Mouse (Mus musculus) hindbrain, embryonic 13.5 days (tissue): ENCODE measurements around the gene Coq9. TPM values are rescaled to one million over a fixed set of nuclear protein-coding genes. Genes with fewer than 3 reads are reported as not detected.

Source experiments
- ATAC-seq: fragments of 200-750 bp; cut with Nextera tagmentation; 2 replicates; pipeline ENCODE4 v1.8.0; 2017; ENCODE audit warnings: moderate TSS enrichment; ENCODE audit not compliant: low FRiP score
- H3K27ac ChIP-seq: fragments of 300-500 bp; sonication (generic); 2 replicates; pipeline ENCODE4 v1.5.1; 2015; ENCODE audit warnings: inconsistent platforms, mild to moderate bottlenecking, moderate library complexity
- H3K27me3 ChIP-seq: fragments of 300-500 bp; sonication (generic); 2 replicates; pipeline ENCODE4 v1.6.1; 2015; ENCODE audit warnings: mild to moderate bottlenecking, inconsistent platforms
- H3K36me3 ChIP-seq: fragments of 300-500 bp; sonication (generic); 2 replicates; pipeline ENCODE4 v1.6.1; 2015; ENCODE audit warnings: mild to moderate bottlenecking, inconsistent platforms
- H3K4me1 ChIP-seq: fragments of 300-500 bp; sonication (generic); replicated peaks from 2 replicates; pipeline ENCODE4 v1.6.1; 2015; ENCODE audit warnings: inconsistent platforms
- H3K4me2 ChIP-seq: fragments of 300-500 bp; sonication (generic); 2 replicates; pipeline ENCODE4 v1.6.1; 2015; ENCODE audit warnings: inconsistent platforms, mild to moderate bottlenecking, moderate library complexity
- H3K4me3 ChIP-seq: fragments of 300-500 bp; sonication (generic); 2 replicates; pipeline ENCODE4 v1.5.1; 2015; ENCODE audit warnings: mild to moderate bottlenecking, inconsistent platforms
- H3K9ac ChIP-seq: fragments of 300-500 bp; sonication (generic); 2 replicates; pipeline ENCODE4 v1.6.1; 2015; ENCODE audit warnings: mild to moderate bottlenecking, inconsistent platforms
- H3K9me3 ChIP-seq: fragments of 300-500 bp; sonication (generic); 2 replicates; pipeline ENCODE4 v1.6.1; 2016; ENCODE audit warnings: inconsistent platforms
- WGBS: fragments of 180-500 bp; shearing (Covaris S2); methylation state at CpG from one replicate; pipeline ENCODE4 v1.1.7; 2015; 5-methylcytosine and 5-hydroxymethylcytosine counted together
- polyA plus RNA-seq: library from polyadenylated mRNA; unstranded; fragments of >200 nt; fragmentation: Nextera tagmentation; extraction: Ambion mirVana; gene quantifications from 2 replicates; pipeline ENCODE4 v1.2.1, GENCODE M21; 2015

The Coq9 gene
- polyA plus RNA-seq = 55.4 and 59.1 TPM in 2 replicates

DNA sequence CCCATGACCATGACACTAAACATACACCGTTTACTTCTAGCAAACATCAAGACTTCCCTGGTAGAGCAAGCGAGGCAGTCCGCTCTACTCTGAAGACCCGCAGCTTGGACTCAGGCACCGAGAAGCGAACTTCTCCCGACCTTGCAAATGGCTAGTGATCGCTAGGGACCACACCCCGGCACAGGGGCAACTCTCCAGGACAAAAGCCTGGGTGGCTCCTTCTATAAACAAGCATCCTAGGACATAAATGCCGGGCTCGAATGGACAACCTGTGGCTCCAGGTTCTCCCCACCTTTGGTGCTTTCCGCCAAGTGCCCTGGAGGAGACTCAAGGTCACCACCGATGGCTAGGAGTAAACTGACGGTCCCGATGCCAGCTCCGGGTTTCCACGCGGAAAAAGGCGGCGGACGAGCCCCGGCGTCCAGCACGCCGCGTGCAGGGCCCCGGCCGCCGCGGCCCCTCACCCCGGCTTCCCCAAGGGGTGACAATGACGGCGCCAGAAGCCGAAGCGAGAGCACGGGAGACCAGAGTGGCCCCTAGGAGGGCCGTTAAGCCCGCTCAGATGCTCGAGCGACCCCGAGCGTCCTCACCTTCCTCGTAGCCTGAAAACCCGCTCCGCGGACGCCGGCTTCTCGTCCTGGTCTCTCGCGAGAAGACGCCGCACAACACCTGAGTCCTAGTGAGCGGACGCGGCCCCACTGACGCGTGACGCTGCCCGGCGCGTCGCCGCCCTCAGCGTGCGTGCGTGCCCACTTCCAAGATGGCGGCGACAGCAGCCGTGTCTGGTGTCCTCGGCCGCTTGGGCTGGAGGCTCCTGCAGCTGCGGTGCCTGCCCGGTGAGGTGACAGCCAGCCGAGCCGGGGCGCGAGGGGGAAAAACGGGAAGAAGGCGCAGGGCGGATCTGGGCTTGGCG, at the start of gene Coq9, which contains the start of gene Ciapin1:
TSS of gene Coq9 (plus strand) at position 660 of the 913 bp plus-strand sequence.
TSS of gene Ciapin1 (minus strand) at position 697 of the 913 bp plus-strand sequence.
- H3K4me1 ChIP-seq = peaks cover 25% of the 10 kb centered on the region
- peak within 1 kb of the TSS; percentile 93 for H3K9ac ChIP-seq
- 0 out of 2 replicates have a peak, but pooled peaks cover 3% of the 10 kb centered on the region for H3K36me3 ChIP-seq
- H3K9me3 ChIP-seq = no peaks in the 10 kb centered on the region
- H3K4me3 ChIP-seq = peak within 1 kb of the TSS; percentile 88
- H3K4me2 ChIP-seq = peak within 1 kb of the TSS; percentile 91
- H3K27ac ChIP-seq = peak within 1 kb of the TSS; percentile 95
- WGBS = 1% methylated on average over 81 of the region's 82 CpGs
- no peaks in the 10 kb centered on the region for H3K27me3 ChIP-seq
- ATAC-seq = peak; percentile 99

DNA sequence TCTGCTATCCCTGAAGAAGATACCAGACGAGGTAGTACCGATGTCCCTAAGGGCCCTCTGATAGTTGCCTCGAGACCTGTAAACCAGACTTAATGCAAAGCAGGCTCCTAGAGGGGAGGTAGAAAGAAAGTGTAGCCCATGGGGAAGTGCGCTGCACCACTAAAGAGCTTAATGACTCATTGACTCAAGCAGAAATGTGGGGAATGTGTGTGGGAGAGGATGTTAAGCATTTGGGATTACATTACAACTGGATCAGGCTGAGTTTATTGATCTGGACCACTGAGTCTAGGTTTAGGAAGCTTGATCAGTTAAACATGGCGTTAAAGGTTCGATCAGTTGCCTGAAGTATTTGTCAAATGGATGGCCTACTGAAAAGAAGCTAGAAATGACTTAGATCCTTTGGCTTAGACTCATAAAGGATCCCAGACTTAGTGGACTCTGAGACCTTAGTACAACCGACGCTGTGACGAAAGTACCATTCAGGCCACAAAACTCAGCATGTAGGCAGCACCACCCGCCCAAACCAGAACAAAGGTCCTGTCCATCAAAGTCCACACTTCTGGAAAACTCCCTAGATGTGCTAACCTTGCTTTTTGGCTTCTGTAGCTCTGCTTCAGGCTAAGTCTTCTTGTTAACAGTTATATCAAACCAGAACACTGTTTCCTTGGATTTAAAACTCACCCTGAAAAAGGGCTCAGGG, 48.7 kb upstream of the Coq9 start:
- H3K36me3 ChIP-seq = no peaks in the 10 kb centered on the region
- ATAC-seq = no peak
- no peaks in the 10 kb centered on the region for H3K27me3 ChIP-seq
- H3K4me1 ChIP-seq = 0 out of 2 replicates have a peak, but pooled peaks cover 4% of the 10 kb centered on the region
- no peak overlapping the region for H3K4me2 ChIP-seq
- H3K27ac ChIP-seq = no peak overlapping the region
- no peaks in the 10 kb centered on the region for H3K9me3 ChIP-seq
- H3K4me3 ChIP-seq = no peak overlapping the region
- H3K9ac ChIP-seq = no peak overlapping the region
- WGBS = 56% methylated on average over 10 of the region's 10 CpGs

DNA sequence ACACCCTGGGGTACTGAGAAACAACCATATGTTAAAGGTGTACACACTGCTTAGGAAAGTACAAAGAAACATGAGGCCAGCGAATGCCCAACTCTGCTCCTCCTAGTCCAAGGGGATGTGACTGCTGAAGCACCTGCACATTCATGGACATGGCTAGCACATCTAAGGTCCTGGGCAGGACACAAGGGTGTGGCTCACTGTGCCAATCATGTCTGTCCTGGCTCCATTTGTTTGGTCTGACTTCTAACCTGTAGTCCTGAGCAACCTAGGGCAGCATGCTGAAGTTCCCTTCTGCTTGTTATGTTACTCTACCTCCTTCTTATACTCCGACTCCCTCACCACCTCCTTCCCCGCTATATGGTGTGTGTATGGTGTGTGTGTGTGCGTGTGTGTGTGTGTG, 43.8 kb upstream of the Coq9 start:
- no peak overlapping the region for H3K4me3 ChIP-seq
- no peaks in the 10 kb centered on the region for H3K9me3 ChIP-seq
- no peaks in the 10 kb centered on the region for H3K27me3 ChIP-seq
- no peaks in the 10 kb centered on the region for H3K4me1 ChIP-seq
- H3K4me2 ChIP-seq = no peak overlapping the region
- no peak overlapping the region for H3K9ac ChIP-seq
- no peak for ATAC-seq
- no peak overlapping the region for H3K27ac ChIP-seq
- no peaks in the 10 kb centered on the region for H3K36me3 ChIP-seq
- 93% methylated on average over 4 of the region's 4 CpGs for WGBS

DNA sequence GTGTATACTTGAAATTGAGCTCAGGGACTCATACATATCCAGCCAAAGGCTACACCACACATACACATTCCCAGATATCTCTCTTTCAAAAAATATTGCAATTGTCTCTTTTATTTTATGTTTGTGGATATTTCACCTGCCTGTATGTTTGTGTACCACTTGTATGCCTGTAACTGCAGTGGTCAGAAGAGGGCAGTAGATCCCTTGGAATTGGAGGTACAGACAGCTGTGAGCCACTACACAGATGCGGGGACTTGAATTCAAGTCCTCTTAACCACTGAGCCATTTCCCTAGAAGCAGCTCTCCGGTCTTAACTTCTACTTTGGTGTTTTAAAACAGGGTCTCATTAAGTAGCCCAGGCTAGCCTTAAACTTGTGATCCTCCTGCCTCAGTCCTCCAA, 43.3 kb upstream of the Coq9 start:
- no peaks in the 10 kb centered on the region for H3K4me1 ChIP-seq
- H3K27me3 ChIP-seq = no peaks in the 10 kb centered on the region
- WGBS = 91% methylated on average over 2 of the region's 2 CpGs
- no peak overlapping the region for H3K27ac ChIP-seq
- no peaks in the 10 kb centered on the region for H3K36me3 ChIP-seq
- H3K9me3 ChIP-seq = no peaks in the 10 kb centered on the region
- no peak overlapping the region for H3K4me3 ChIP-seq
- H3K9ac ChIP-seq = no peak overlapping the region
- no peak overlapping the region for H3K4me2 ChIP-seq
- ATAC-seq = no peak

DNA sequence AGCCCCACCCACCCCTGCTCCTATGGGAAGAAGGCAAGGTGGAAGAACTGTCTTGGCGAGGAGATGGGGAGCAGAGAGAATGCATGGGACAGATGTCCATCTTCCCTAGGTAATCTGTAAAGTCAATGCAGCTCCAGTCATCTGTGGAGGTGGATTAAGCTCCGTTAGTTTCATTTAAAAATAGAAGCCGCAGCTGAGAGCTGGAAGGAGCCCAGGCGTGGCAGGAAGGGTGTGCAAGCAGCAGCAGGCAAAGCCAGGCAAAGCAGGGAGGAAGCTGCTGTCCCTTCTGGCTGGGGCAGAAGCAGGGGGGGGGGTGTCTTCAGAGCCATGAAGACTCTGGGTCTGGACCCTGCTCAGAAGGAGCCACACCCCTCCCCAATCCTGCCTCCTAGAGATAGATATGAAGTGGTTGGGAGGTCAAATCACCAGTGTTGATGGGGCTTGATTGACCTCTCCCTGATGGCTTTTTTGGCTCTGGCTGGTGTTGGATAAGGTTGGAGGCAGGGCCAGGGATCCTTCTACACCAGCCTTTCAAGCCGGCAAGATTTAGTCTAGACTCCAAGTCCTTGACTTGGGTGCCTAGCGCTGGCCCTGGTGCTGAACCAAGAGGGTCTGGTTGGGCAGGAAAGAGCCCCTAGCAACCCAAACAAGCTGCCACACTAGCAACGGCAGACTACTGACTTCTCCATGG, 37.7 kb upstream of the Coq9 start:
- no peak for ATAC-seq
- no peak overlapping the region for H3K9ac ChIP-seq
- no peaks in the 10 kb centered on the region for H3K9me3 ChIP-seq
- H3K4me1 ChIP-seq = no peaks in the 10 kb centered on the region
- H3K4me2 ChIP-seq = no peak overlapping the region
- H3K27ac ChIP-seq = no peak overlapping the region
- WGBS = 69% methylated on average over 7 of the region's 7 CpGs
- no peaks in the 10 kb centered on the region for H3K36me3 ChIP-seq
- no peaks in the 10 kb centered on the region for H3K27me3 ChIP-seq
- H3K4me3 ChIP-seq = no peak overlapping the region

DNA sequence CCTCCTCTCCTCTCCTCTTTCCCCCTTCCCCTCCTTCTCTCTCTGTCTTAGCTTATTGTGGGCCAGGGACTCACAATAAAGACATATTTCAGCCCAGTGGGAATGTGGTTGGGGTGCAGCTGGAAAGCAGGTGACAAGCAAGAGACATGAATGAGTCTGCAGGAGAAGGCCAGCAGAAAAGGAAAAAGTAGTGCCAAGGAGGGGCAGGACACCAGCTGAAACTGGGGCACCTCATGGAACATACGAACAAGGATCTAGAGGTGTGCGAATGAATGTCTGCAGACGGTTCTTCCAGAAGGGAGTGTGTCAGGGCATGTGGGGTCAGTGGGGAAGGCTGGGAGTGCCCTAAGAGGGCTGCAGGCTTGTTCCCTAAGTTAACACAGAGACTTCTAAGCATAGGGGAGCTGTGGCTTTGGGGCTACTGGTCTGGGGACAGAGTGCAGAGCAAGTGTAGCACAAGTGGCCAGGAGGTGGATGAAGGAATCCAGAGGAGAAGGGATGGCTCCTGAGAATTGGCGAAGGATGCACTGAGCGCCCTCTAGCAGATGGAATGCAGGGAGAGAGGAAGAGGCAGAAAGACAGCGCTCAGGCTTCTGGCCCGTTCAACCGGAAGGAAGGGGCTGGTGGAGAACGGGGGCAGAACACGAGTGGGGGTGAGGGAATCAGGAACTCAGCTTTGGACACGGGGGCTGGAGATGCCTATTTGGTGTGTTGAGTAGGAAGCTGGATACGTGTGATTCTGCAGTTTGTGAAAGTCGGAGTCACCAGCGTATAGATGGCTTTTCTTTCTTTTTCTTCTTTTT, 36.6 kb upstream of the Coq9 start:
- H3K9ac ChIP-seq = no peak overlapping the region
- H3K4me3 ChIP-seq = no peak overlapping the region
- H3K36me3 ChIP-seq = no peaks in the 10 kb centered on the region
- H3K27ac ChIP-seq = no peak overlapping the region
- 47% methylated on average over 14 of the region's 14 CpGs for WGBS
- peaks cover under 1% of the 10 kb centered on the region; the same call in 1 of the 2 replicates for H3K4me1 ChIP-seq
- H3K9me3 ChIP-seq = no peaks in the 10 kb centered on the region
- no peaks in the 10 kb centered on the region for H3K27me3 ChIP-seq
- no peak overlapping the region for H3K4me2 ChIP-seq
- ATAC-seq = no peak

DNA sequence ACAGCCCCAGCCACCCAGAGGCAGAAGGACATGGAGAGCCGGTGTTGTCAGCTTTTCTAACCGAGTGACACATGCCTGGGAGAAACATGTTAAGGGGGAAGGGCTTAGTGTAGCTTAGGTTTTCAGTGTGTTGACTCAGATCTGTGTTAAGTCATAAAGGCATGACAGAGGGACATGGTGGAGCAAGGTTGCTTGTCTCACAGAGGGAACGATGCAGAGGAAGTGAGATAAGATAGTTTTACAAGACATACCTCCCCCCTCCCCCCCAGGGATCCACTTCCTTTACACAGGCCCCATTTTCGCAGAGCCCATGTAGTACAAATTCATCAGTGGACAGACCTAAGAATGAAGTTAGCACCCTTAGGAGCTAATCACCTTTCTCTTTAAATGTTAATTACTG, 35.7 kb upstream of the Coq9 start:
- Histone ChIP-seq H3K4me3 (no peak overlapping the region), H3K27ac (no peak overlapping the region), H3K27me3 (no peaks in the 10 kb centered on the region), H3K36me3 (no peaks in the 10 kb centered on the region), H3K9me3 (no peaks in the 10 kb centered on the region), H3K4me2 (no peak overlapping the region), H3K4me1 (peaks cover 8% of the 10 kb centered on the region), H3K9ac (no peak overlapping the region)
- ATAC-seq = no peak
- 78% methylated on average over 4 of the region's 4 CpGs for WGBS

DNA sequence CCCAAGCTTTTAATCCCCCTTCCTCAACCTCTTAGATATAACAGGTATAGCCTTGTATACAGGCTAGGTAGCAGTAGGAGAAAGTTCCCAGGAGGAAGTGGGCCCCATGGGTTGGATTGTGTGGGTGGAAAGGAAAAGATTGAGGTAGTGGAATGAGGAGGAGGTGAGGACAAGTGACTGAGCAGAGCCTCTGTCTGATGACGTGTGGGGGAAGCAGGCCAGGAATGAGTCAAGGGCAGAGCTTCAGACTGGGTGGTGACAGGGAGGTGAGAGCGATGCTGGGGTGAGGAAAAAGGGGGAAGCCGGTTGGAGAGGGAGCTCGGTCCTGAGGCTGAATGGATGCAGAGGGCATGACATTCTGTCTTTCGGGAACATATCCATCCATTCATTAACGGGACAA, 34.6 kb upstream of the Coq9 start:
- ATAC-seq = no peak
- H3K4me1 ChIP-seq = peaks cover 11% of the 10 kb centered on the region
- H3K9me3 ChIP-seq = no peaks in the 10 kb centered on the region
- no peaks in the 10 kb centered on the region for H3K27me3 ChIP-seq
- no peak overlapping the region for H3K27ac ChIP-seq
- H3K9ac ChIP-seq = no peak overlapping the region
- H3K36me3 ChIP-seq = no peaks in the 10 kb centered on the region
- no peak overlapping the region for H3K4me2 ChIP-seq
- WGBS = 81% methylated on average over 6 of the region's 6 CpGs
- no peak overlapping the region for H3K4me3 ChIP-seq

DNA sequence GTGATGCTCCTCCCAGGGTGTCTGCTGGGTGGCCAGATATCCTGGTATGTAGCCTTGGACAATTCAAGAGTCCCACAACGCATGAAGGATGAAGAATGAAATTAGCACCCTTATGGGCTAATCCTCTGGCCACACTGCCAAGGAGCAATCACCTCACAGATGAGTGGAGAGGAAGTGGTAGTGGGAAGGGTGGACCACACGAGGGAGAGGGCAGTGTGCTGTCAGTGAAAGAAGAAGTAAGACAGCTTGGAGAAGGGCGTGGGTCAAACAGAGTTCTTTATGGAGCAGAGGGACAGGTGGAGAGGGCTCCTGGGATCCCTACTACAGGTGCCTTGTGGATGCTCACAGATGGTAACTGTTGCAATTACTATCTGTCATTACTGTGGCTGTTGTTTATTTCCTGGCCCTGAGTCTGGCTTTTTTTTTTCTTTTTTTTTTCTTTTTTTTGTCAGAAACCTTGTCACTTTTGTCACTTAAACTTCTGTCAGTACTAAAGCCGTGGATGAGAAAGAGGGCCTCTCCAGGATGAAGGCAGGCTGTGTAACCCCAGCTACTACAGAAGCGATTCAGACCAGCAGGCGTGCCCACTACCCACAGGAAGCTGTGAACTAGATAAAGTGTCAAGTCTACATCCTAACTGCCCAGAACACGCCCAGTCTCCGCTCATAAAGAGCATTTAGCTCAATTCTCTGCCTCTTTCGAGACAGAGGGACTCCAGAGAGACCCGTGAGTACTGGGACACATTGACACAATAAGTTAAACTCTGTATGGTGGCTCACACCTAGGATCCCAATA, 33.4 kb upstream of the Coq9 start:
- ATAC-seq = no peak
- Histone ChIP-seq H3K27me3 (no peaks in the 10 kb centered on the region), H3K4me2 (no peak overlapping the region), H3K9me3 (no peaks in the 10 kb centered on the region), H3K4me1 (peaks cover 11% of the 10 kb centered on the region), H3K27ac (no peak overlapping the region), H3K4me3 (no peak overlapping the region), H3K9ac (no peak overlapping the region), H3K36me3 (no peaks in the 10 kb centered on the region)
- WGBS = 84% methylated on average over 10 of the region's 10 CpGs

DNA sequence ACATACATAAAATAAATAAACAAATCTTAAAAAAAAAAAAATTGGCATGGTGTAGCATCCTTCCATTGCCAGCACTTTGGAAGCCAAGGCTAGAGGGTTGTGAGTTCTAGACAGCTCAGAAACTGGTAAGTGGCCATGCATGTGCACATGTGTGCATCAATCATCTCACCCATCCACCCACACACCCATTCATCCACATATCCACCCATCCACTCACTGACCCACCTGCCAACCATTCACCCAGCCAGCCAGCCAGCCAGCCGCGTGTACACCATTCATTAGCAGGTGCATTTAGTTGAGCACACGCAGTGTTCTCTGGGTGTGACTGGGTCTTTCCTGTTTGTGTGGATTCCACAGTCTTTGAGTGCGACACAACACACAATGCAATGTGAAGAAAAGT, 32.3 kb upstream of the Coq9 start:
- H3K9me3 ChIP-seq = no peaks in the 10 kb centered on the region
- ATAC-seq = no peak
- 50% methylated on average over 4 of the region's 4 CpGs for WGBS
- H3K27me3 ChIP-seq = no peaks in the 10 kb centered on the region
- no peaks in the 10 kb centered on the region for H3K36me3 ChIP-seq
- no peak overlapping the region for H3K9ac ChIP-seq
- H3K4me1 ChIP-seq = peaks cover 11% of the 10 kb centered on the region
- H3K4me3 ChIP-seq = no peak overlapping the region
- H3K27ac ChIP-seq = no peak overlapping the region
- H3K4me2 ChIP-seq = no peak overlapping the region

DNA sequence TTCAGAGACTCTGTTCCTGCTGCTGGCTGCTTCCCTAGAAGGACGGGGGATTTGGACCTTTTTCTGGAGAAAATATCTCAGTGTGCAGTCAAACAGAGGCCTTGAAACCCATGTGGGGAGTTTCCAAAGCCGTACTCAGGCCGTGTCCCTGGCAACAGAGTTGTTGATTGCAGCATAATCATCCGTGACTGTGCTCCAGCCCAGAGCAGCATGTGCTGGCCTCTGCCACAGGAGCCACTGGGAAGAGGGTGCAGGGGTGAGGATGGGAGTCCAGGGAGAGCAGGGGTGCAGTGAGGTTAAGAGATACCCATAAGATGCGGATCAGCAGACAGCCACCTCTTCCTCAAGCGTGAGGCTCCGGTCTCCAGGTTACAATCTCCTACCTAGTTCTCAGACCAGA, 30.6 kb upstream of the Coq9 start:
- Histone ChIP-seq H3K4me2 (no peak overlapping the region), H3K36me3 (no peaks in the 10 kb centered on the region), H3K27me3 (no peaks in the 10 kb centered on the region), H3K9ac (no peak overlapping the region), H3K4me3 (no peak overlapping the region), H3K4me1 (peaks cover 13% of the 10 kb centered on the region), H3K27ac (no peak overlapping the region), H3K9me3 (no peaks in the 10 kb centered on the region)
- no peak for ATAC-seq
- 55% methylated on average over 7 of the region's 7 CpGs for WGBS
